Mouse (Mus musculus) lung, postnatal 0 days (tissue): Measurements from ENCODE around the gene Thsd7b.

Source experiments
- CTCF ChIP-seq: IDR thresholded peaks from 2 replicates; pipeline ENCODE4 v1.5.1; 2016; ENCODE audit warnings: antibody characterized with exemption, mild to moderate bottlenecking
- EP300 ChIP-seq: IDR thresholded peaks from 2 replicates; pipeline ENCODE4 v1.6.1; 2016; ENCODE audit warnings: antibody characterized with exemption, mild to moderate bottlenecking, control low read depth

DNA sequence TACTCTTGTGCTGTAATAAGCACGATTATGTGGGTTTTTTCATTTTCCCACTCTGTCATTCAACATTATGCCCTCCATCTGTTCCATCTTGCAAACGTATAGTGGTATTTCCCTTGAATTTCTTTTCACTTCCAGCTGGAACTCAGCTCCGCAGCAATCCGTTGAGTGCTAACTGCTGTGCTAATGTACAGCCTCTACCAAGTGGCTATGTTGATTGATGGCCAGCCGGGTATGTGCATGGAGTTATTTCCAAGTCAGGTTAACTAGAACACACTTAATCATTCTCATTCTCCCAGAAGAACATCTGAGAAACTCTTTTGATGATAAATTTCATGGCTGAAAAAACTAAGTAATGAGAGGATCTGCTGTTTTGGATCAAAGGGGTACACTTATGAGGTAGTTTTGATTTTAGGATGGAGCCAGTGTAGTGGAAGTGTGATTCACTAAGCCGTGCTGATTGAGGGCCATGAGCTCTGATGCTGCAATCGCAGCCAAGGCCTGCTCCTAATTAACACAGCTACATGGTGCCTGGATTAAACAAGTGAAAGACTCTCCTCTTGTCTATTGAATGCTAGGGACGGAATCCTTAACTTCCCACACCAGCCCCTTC lies 371.3 kb downstream of the Thsd7b start:
- TF ChIP-seq EP300 (no peak), CTCF (no peak)
